Mouse (Mus musculus) spleen, adult 2 months (tissue): ENCODE results near the gene Tas2r138. TPM values are rescaled to one million over a fixed set of nuclear protein-coding genes. Genes with fewer than 3 reads are reported as not detected.
"Not testable (repeated sequence)": the region's sequence is repeated elsewhere in the genome, so short reads cannot be mapped to it uniquely, and the experiment has no call there.

ENCODE experiments used
- DNase-seq, 2 experiments: peaks; one replicate each; pipeline versions ENCODE4 v3.0.0 to v3.0.0-alpha.2; 2012 to 2021; ENCODE audit warnings: low spot score in 2 of 2, low read depth in 1 of 2
- H3K27ac ChIP-seq: fragments of 200-500 bp; 2 replicates; pipeline ENCODE4 v1.5.1; 2012; ENCODE audit warnings: low read length, inconsistent platforms; ENCODE audit not compliant: insufficient read depth
- H3K27me3 ChIP-seq: fragments of 200-500 bp; 2 replicates; pipeline ENCODE4 v1.6.1; 2012; ENCODE audit warnings: mild to moderate bottlenecking, moderate library complexity, low read length, inconsistent platforms; ENCODE audit not compliant: control insufficient read depth, insufficient read depth
- H3K36me3 ChIP-seq: fragments of 200-500 bp; 2 replicates; pipeline ENCODE4 v1.6.1; 2012; ENCODE audit warnings: mild to moderate bottlenecking, low read length, inconsistent platforms; ENCODE audit not compliant: control insufficient read depth, insufficient read depth
- H3K4me1 ChIP-seq: fragments of 200-500 bp; 2 replicates; pipeline ENCODE4 v1.6.1; 2011; ENCODE audit warnings: inconsistent platforms; ENCODE audit not compliant: control insufficient read depth, insufficient read depth, insufficient read length
- H3K4me3 ChIP-seq: fragments of 200-500 bp; 2 replicates; pipeline ENCODE4 v1.5.1; 2011; ENCODE audit warnings: mild to moderate bottlenecking, inconsistent platforms; ENCODE audit not compliant: insufficient read depth, insufficient read length; ENCODE audit errors: extremely low read depth
- CTCF ChIP-seq: fragments of 200-500 bp; IDR thresholded peaks from 2 replicates; pipeline ENCODE4 v1.5.1; 2011; ENCODE audit warnings: mild to moderate bottlenecking, inconsistent platforms; ENCODE audit not compliant: insufficient read depth, insufficient read length, insufficient replicate concordance; ENCODE audit errors: extremely low read depth
- POLR2A ChIP-seq: fragments of 200-500 bp; IDR thresholded peaks from 2 replicates; pipeline ENCODE4 v1.6.1; 2011; ENCODE audit warnings: low read depth, low read length, inconsistent platforms
- WGBS: fragments of 180-500 bp; shearing (Covaris S2); methylation state at CpG from one replicate; pipeline ENCODE4 v1.1.7; 2018; 5-methylcytosine and 5-hydroxymethylcytosine counted together
- polyA plus RNA-seq: library from polyadenylated mRNA; depleted of rRNA; stranded (reverse); fragments of >200 nt; gene quantifications from 2 replicates; pipeline ENCODE4 v1.2.3, GENCODE M21; 2012

The Tas2r138 gene
- polyA plus RNA-seq, 1 experiment = not detected

DNA sequence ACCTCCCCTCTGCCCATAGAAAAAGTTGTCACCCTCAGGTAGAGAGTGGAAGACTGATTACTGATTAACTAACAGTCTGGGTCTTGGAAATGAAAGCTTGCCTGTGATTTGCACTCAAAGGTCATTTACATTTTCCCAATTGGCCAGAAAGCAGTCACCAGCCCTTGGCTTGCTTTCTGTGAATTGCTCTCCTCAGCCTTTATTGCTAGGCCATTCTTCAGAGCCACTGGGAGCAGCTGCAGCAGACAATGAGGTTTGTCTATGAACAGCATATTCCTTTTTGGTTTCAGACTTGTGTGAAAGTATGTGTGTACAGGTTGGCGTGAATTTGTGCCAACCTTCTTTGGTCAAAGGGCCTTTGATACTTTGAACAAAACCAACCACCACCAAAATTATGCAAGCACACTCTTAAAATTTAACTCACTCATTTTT lies 21.5 kb upstream of the Tas2r138 start:
- Histone ChIP-seq H3K4me3 (no peak overlapping the region), H3K27ac (no peak overlapping the region), H3K36me3 (no peaks in the 10 kb centered on the region), H3K4me1 (no peaks in the 10 kb centered on the region), H3K27me3 (no peaks in the 10 kb centered on the region)
- no peak for DNase-seq
- TF ChIP-seq CTCF = no peak
- no peak for TF ChIP-seq POLR2A
- WGBS = 92% methylated on average over 1 of the region's 1 CpGs

DNA sequence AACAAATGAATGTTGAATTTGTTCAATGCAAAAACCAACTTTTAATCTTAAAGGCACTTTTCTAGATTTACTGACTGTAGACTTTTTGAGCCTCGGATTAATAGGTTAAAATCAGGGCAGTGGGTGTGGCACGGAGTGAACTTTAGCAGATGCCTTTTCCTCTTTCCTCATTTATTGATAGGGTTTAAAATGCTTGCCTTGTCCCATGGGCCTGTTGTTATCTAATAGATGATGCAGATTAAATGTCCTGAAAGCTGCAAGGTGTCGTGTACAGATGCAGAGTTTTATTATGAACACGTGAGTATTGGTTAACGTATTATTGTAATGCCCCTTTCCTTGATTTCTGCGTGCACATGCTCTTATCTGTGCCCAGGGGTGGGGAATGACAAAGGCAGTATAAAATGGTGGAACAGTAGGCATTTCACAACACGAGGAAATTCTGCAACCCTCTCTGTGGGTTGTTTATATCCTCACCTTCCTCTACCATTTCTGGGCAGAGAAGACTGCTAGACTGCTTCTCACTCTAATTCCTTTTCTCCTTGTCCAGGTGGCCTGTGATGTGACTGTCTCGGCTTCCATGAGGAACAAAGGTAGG lies 15.4 kb upstream of the Tas2r138 start, which contains the start of gene Mgam:
TSS of gene Mgam (plus strand) at position 426 of the 595 bp plus-strand sequence.
- H3K4me1 ChIP-seq = no peaks in the 10 kb centered on the region
- WGBS = 84% methylated on average over 8 of the region's 8 CpGs
- no peak within 1 kb of the TSS for H3K27ac ChIP-seq
- no peaks in the 10 kb centered on the region for H3K27me3 ChIP-seq
- no peak within 1 kb of the TSS for H3K4me3 ChIP-seq
- H3K36me3 ChIP-seq = no peaks in the 10 kb centered on the region
- TF ChIP-seq CTCF (no peak), POLR2A (no peak)
- no peak for DNase-seq

- Histone ChIP-seq H3K4me1 (no peaks in the 10 kb centered on the region), H3K36me3 (no peaks in the 10 kb centered on the region), H3K4me3 (no peak overlapping the region), H3K27ac (no peak overlapping the region), H3K27me3 (no peaks in the 10 kb centered on the region)
- DNase-seq = no peak
- 77% methylated on average over 1 of the region's 1 CpGs for WGBS
- TF ChIP-seq CTCF (no peak), POLR2A (no peak)
Measured at GRCm38 (mm10) chr6:40626111-40626510, 13.0 kb upstream of the Tas2r138 start.

DNA sequence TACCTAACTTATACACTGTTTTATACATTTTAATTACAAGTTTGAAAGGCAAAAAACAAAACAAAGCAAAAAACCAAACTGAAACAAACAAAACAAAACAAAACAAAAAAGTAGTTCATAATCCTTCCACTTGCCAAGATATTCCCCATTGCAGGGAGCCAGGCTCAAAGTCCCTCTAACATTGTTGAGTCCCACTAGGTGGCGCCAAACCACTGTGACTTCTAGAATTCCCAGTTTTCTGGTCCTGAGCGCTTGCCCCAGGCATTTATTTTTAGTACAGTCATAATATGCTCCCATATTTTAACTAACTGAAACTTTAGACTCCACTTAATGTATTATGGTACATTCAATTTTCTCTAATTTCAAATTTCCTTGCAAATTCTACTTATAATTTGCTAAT lies 4.9 kb upstream of the Tas2r138 start:
- WGBS = 8% methylated on average over 2 of the region's 2 CpGs

GRCm38 (mm10) chr6:40610244-40610643 lies 2.9 kb downstream of the Tas2r138 start:
- TF ChIP-seq CTCF (no peak), POLR2A (no peak)
- Histone ChIP-seq H3K4me3 (no peak overlapping the region), H3K27me3 (no peaks in the 10 kb centered on the region), H3K4me1 (no peaks in the 10 kb centered on the region), H3K36me3 (no peaks in the 10 kb centered on the region), H3K27ac (no peak overlapping the region)
- WGBS = 87% methylated on average over 8 of the region's 8 CpGs
- DNase-seq = no peak

More for the DNA sequence above, 4.9 kb upstream of the Tas2r138 start:
- Histone ChIP-seq H3K4me3 (no peak overlapping the region), H3K27me3 (no peaks in the 10 kb centered on the region), H3K4me1 (no peaks in the 10 kb centered on the region), H3K36me3 (no peaks in the 10 kb centered on the region), H3K27ac (no peak overlapping the region)
- DNase-seq = no peak
- TF ChIP-seq POLR2A = no peak
- peak; percentile 42; the same call in 1 of the 2 replicates for TF ChIP-seq CTCF

DNA sequence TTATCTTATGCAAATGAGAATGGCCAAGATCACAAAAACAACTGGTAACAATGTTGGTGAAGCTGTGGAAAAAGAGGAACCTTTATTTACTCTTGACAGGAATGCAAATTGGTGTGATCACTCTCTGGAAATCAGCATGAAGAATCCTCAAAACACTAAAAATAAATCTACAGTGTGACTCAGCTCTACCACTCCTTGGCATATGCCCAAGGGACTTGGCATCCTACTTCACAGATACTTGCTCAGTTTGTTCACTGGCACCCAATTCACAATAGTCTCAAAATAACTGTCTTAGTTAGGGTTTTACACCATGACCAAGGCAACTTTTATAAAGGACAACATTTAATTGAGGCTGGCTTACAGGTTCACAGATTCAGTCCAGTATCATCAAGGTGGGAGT lies 5.7 kb downstream of the Tas2r138 start:
- no peaks in the 10 kb centered on the region for H3K36me3 ChIP-seq
- H3K27me3 ChIP-seq = no peaks in the 10 kb centered on the region
- no peaks in the 10 kb centered on the region for H3K4me1 ChIP-seq
- H3K4me3 ChIP-seq = no peak overlapping the region
- TF ChIP-seq POLR2A = no peak
- TF ChIP-seq CTCF = no peak
- no peak overlapping the region for H3K27ac ChIP-seq
- DNase-seq = no peak

DNA sequence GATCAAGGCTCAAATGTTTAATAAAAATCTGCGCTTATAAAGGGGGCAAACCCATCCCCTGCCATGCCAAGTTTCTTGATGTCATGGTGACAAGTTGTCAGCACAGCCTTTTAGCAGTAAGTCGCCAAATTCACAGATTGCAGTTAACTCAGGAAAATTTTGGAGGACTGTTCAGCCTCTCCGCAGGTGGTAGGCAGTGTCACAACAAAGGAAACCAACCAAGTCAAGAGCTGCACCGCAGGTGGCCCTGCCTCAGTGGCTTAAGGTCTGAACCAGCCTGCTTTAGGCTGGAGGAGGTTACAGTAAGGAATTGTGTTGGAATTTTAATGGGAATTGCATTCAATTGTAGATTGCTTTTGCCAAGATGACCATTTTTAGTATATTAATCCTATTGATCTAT lies 14.6 kb downstream of the Tas2r138 start:
- not testable (repeated sequence) for H3K36me3 ChIP-seq, H3K4me3 ChIP-seq, H3K27me3 ChIP-seq, DNase-seq, H3K4me1 ChIP-seq, H3K27ac ChIP-seq
- WGBS = 63% methylated on average over 4 of the region's 4 CpGs
